Mouse (Mus musculus) inflammation-experienced regulatory T-cells, adult 6 months (primary cell): Measurements from ENCODE around the gene Cpox. TPM values are rescaled to one million over a fixed set of nuclear protein-coding genes. Genes with fewer than 3 reads are reported as not detected.

ENCODE experiments used
- ATAC-seq: one replicate; pipeline ENCODE4 v1.8.0; 2017
- polyA plus RNA-seq, 3 experiments: library from polyadenylated mRNA; unstranded; fragments of 100-300 nt; shearing (Covaris generic); gene quantifications; one replicate each; pipeline ENCODE4 v1.2.1; 2017

The Cpox gene
- polyA plus RNA-seq, 3 experiments from 2014 or later, result 38.9 to 52.3 (median 41.0) TPM

DNA sequence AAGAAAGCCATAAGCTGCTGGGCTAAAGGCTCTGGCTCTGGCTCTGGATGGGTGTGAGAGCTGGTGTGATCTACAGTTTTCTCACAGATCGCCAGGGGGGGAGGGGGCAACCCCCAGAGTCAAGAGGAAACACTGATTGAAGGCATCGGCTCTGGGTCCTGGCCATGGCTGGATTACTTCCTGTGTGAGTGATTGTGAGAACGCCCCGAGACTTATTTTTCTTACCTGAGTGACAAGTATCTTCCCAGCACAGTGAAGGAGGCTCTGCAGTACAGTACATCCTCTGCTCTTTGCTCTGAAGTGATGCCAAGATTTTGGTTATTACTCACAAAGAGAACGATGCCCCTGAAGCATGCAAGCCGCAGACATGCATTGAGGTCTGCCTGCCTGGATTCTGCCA lies 31.7 kb downstream of the Cpox start:
- peak; percentile 87 for ATAC-seq

DNA sequence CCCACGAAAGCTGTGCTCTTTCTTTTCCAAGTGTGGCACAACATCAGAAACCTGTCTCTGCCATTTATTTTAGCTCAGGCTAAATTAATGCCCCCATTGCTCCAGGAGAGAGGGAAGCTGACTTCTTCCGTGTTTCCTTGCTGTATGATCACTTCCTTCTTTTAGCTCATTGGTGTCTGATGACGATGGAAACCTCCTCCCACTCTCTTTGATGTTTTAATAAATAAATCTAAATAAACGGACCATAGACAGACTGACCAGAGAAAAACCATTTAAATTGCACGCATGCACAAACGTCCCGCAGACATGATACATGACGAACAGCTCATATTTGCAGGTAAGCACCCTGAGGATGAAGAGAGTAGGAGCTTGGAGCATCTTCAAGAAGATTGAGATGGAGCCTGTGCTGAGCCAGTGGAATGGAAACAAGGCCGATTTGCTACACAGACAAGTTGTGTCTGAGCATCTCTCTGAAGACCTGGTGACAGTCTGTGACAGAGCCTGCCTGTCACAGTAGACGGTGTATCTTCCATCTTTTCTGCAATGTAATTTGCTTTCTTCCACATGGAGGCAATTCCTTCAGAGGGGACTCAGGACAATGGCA lies 32.3 kb downstream of the Cpox start:
- peak; percentile 29 for ATAC-seq

DNA sequence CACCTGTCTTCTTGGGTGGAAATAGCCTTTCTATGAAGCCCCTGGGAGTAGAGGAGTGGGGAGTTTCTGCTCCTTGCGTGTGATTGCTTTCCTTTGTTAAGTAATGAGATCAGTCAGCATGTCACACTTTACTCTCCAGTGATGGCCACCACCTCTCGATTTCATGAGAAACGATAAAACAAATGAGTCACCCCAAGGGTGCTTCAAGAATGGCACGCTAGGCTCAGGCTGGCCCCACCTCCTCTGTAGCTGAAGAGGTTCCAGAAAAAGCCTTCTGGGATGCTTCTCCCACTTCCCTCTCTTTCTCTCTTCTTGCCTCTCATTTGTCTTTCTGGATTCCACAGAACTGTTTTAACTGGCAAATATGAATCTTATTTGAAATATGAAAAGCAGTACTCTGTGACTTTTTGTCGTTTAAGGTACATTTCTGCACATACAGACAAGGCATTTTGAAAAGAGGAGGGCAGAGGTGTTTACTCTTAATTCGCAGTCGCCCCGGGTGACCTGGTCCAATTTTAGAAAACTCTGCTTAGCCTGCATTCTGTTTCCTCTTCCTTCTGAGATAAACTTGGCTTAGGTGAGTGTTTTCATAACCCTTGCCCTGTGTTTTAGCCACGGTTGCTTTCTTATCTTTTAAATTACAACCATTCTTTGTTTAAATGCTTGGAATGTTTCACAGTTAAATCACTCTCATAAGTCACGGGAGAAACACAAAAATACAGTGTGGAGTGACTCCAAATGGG lies 33.5 kb downstream of the Cpox start:
- ATAC-seq, result peak; percentile 14

DNA sequence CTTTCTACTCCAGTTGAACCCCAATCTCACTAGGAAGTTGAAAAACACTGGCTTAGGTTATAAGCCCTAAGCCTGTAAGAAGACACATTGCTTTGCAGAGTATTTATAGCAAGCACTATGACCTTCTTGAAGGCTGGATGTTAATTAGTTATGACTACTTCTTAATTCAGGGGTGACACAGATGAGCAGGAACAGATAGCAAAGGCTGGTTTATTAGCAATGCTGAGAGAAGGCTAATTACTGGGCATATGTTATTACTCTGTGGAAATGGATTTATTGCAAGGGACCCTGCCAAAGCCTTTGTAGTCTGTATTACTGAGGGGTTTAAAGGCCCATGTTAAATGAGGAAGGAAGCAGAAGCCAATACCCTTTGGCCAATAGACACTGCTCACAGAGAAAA lies 34.9 kb downstream of the Cpox start:
- no peak for ATAC-seq

DNA sequence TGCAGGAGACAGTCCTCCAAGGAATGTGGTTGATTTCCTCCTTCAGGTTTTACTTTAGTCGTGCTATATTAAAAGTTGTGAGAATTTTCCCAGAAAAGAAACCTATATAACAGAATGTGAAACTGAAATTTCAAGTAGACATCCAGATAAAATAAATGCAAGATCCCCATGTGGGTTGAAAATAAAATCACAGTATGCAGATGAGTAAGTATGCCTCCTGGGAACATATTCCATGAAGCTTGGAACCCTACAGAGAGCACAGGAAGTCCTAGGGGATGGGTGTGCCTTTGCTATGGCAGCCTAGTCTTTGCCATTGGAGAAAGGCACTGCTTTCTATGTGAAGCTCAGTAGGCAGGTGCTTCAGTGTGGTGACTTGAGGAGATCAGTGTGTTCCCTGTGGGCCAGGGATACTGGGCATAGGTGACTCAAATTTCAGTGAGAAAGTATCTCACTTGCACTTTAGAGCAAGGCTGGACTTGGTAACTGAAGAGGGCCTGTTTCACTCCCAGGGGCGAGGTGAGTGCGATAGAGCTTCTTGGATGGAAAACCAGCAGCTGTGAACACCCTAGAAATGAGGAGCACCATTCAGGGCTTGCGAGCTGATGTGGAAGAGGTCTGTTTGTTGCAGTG lies 37.3 kb downstream of the Cpox start:
- ATAC-seq, result no peak

DNA sequence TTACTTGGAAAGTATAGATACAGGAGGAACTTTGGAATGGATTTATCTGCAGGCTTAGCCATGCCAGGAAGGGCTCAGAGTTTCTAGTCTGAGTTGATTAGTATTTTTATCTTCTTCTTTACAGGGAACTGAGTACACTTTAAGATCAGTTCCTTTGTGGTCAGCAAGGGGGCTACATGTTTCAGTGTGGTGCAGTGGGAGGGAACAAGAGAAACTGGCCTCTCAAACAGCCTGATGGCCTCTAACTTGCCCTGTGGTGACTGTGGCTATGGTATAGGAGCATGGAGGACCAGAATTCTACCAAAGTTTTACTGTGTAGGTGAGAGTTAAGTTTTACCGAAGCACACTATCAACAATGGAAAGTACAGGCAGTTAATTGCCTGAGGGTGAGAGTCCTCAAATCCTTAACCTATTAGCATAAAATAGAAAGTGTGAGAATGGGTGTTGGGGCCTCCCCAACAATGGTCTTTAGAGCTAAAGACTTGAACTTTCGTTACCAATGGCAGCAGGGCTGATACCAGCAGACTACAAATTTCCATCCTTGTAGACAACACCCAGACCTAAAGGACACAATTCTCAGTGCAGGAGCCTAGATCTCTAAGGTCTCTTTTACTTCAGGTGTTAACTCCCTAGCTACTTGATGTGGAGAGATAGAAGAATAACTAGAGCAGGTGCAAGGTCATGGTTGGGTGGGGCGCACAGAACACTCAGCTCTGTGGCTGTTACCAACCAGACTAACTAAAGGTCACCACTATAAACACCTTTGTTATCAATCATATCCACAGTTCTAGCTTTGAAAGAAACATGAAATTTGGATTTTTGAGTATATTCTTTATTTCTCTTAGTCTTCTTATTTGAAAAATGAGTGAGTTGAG lies 38.7 kb downstream of the Cpox start:
- peak; percentile 24 for ATAC-seq

DNA sequence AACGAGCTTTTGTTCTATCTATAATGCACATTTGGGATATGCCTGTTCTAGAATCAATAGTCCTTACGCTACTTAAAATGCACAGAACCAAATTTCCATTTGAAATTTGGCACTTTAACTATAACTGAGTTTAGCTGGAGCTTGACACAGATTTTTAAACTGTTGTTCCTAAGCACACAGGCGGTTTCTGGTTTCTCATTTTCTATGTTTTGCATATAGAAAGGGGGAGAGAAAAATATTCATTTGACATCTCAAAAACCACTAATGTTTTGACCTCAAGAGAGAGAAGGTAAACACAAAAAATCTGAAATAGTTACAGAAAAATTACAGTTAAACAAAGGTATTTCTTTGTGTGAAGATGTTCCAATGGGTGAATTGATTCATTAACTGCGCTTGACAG lies 39.4 kb downstream of the Cpox start:
- no peak for ATAC-seq

DNA sequence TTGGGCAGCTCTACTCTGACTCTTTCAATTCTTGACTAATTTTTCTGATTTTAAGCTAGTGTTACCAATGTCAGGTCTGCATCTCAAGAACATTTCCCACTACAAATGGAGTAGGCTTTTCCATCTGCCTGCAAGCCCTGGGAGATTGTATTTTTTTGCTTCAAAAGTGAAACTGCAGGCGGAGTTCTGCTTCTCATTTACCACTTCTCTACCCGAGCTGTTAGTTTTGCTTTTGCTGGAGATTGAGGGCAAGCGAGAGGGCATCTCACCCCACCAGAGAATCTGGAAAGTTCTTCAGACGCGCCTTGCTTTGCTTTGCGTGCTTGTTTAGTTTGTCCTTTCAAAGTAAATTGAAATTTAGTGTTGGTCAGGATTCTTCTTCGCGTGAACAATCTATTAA lies 42.1 kb downstream of the Cpox start:
- peak; percentile 62 for ATAC-seq

DNA sequence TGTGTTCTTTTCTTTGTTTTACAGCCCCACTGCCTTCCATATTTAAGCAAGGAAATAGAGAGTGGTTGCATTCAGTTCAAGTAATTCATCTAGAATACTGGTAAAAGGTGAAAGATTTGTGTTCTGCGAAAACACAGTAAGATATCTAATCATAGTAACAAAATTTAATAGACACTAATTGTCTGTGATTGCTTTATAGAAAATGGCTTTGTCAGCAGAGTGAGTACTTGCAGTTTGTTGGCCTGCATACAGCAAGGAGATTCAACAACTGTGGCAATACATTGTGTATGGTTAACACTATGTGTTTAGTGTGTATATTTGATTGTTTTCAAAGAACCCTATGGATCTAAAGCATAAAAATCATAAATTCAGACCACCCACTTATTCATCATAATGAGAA lies 43.0 kb downstream of the Cpox start:
- ATAC-seq, result no peak

DNA sequence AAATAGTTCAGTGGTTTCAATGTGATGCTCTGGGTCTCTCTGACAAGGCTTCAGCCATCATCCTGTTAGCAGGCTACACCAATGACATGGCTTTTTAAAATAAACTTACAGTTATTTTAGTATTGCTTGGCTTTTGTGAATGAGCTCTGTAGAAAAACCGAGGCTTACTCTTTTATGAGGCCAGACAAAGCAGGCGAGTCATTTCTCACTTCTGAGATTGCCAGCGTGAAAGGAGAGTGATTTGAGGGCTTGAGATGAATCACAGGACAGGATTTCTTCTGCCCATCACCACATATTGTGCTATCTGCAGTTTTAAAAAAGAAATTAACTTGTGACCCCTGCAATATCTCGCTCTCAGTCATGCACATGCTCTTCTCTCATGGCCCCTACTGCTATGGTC lies 44.9 kb downstream of the Cpox start:
- ATAC-seq, result no peak

DNA sequence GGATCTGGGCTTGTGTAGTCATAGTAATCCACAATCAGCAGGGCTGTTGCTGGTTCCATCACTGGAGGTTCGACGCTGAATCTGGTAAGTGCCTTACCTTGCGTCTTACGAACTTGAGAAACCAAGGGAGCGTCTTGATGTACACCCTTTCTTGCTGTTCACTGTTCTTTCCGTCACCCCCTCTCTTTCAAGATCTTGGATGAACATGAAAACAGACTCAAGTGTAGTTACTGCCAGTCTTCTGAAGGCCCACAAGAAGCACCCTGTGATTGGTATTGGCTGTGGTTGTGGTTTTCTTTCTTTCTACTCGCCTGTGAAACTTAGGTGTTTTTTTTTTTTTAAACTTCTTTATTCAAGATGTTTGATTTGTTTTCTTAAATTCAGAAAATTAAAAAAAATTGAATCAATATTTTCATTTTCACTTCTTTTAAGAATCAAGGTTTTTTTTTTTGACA lies 48.6 kb downstream of the Cpox start, which contains the start of gene Gpr15:
Gpr15 (minus strand) TSS at position 405 of the 455 bp plus-strand sequence.
- ATAC-seq, result peak; percentile 51

DNA sequence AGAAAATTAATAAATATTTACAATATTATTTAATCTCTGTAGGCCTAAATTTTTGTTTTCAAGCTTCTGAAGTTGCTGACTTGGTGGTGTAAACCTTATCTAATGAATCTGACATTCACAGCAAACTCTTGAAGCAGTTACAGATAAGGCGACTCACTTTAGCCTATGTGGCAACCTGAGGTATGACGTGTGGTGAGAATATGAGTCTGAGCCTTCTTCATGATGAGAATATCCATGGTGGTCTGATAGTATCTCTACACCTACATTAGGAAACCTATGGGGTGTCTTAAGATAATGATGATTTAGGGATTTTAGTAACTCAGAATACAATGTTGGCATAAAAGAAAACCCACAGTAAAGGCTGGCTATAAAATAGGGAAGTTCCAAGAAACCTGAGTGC lies 52.2 kb downstream of the Cpox start:
- peak; percentile 39 for ATAC-seq

DNA sequence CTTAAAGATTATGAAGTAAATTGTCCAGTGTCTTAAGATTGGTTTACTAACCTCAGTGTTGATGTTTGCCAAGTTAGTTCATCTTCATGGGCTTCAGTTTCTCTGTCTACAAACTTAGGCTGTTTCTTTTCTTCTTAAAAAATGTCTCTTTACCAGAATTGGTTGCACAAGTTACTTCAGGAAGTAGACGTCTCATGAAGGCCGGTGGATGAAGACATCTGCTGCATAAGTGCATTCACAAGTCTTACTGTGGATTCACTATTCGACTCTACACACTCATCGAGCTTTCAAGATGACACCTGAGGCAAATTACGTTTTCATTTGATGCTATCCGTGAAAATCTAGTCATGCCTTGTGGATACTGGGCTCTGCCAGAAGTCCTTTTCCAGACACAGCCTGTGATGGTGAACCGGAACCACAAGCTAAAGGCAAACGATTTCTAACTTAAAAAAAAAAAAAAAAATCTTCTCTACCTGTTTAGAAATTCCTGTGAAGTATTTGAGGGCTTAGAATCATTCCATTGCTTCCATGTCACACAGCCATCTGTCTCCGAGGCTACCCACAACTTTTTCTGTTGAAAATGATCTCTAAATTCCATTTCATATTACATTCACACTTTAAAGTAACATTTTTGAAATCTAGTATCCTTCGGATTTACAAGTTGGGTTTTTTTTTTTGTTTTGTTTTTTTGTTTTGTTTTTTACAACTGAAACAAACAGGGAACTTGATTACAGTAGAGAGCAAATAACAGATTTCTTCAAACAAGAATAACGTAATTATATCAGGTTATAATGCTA lies 56.8 kb downstream of the Cpox start:
- ATAC-seq, result no peak

DNA sequence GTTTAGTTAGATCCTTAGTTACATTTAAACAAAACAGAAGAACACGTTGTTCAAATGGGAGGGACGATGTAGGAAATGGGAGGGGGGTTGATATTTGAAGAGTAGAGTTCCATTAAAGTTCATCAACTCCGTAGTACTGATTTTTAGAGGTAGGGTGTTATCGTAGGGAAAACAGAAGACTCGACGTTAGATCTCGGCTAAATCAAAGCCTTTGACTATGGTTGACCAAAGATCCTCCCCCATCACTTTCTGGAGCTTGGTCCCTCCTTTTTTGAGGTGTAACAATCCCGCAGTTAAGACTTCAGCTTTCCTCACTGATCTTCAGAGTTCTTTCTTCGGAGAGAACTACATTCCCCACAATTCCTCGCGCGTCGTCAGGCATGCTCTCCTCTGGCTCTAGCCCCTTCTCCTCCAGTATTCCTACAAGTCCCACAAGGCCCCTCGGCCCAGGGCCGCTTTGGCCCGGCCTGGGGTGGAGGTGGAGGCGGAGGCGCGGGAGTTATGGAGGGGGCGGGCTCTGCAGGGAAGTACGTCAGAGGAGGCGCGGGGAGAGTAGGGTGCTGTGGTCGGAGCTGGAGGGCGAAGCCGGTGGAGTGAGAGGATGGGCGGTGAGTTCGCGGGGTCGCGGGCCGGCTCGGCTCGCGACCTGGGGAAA lies 57.5 kb downstream of the Cpox start, which contains the start of gene Cldnd1:
Cldnd1 (plus strand) TSS at position 434 of the 655 bp plus-strand sequence.
- peak; percentile 99 for ATAC-seq

DNA sequence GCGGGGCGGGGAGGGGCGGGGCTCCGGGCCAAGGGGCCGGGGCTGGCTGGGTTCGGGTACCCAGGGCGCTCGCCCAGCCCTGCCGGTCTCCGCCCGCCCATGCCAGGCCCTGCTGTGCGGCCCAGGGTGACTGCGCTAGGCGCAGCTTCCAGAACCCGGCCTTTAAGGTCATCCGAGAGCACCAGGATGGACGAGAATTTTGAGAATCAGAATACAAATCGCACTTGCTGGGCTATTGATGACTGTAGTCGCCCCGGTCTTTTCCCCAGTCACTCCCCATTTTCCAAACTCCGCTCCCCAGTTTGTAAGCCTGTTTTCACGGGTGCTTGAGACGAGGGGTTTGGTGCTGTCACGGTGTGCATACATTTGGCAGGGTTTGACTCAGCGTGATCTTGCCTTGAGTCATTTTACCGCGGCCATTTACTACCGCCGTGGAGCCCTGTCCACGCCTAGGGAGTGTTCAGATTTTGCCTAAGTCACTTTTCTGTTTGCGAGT lies 58.1 kb downstream of the Cpox start:
- peak; percentile 20 for ATAC-seq

DNA sequence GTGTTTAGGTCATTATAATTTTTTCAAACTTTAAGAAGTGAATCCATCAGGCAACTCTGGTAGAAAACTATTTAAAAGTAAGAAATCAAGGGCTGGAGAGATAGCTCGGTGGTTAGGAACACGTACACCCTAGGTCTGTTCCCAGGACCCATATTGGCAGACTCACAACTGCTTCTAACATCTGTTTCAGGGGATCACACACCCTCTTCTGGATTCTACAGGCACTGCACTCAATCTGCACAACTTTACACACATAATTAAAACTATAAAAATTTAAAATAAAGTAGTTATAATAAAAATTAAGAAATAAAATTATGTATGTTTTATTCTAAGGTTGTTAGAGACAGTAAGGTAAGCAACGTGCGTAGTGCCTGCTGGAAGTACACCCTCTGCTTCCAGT lies 68.1 kb downstream of the Cpox start:
- peak; percentile 62 for ATAC-seq

DNA sequence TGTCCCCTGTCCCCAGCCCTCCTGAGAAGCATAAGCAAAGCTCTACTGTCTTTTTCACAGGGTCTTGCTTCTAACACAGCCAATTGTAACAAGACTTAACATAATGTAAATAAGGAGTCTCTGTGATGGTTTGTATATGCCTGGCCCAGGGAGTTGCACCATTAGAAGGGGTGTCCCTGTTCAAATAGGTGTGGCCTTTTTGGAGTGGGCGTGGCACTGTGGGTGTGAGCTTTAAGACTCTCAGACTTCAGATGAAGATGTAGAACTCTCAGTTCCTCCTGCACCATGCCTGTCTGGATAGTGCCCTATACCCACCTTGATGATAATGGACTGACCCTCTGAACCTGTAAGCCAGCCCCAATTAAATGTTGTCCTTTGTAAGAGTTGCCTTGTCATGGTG lies 68.7 kb downstream of the Cpox start:
- ATAC-seq, result no peak

DNA sequence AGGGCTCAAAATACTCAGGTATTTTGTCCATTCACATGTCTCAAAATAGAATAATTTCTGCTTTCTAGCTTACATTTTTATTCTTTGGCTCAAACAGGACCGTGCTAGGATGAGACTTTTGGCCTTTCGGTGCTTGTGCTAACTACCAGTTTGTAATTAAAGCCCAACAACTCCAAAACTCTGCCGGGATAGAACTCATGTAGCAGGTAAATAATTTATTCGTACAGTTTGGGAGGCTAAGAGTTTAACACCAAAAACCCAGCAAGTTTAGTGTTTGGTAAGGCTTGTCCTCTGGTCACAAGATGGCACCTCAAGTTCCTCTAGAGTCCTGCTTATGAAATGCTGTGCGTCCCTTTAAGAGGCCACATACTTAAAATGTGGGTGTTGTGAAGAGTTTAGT lies 70.7 kb downstream of the Cpox start:
- ATAC-seq, result no peak

DNA sequence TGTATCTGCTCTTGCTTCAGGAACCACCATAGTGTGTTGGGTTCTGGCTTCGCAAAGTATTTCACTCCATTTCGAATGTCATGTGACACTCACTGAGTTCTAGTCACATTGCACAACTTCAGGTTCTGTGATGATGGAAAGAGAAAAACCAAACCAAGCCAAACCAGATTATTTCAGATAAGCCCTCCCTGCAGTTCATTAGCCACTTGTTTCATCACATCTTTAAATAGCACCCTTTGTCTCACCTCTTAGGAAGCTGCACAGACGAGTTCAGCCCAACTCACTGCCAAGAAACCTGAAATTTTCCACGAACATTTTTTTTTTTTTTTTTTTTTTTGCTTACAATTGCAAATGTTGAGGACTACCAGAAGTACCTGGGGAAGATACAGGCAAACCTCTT lies 76.6 kb downstream of the Cpox start:
- no peak for ATAC-seq

DNA sequence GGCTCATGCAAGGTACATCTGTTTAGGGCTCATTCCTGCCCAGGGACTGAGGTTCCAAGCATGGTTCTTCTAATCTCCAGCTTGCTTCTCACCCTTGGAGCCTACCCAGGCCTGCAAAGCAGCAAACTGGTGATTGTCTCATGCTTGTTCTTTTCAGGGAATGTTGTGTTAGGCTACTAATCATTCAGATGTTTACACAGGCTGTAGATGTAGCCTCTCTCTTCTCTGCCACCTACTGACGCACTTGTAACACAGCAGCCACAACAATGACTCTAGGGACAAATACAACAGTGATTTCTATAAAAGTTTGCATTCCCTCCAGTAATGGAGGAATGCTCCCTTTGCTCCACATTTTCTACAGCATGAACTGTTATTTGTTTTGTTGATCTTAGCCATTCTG lies 81.2 kb downstream of the Cpox start:
- peak; percentile 84 for ATAC-seq

DNA sequence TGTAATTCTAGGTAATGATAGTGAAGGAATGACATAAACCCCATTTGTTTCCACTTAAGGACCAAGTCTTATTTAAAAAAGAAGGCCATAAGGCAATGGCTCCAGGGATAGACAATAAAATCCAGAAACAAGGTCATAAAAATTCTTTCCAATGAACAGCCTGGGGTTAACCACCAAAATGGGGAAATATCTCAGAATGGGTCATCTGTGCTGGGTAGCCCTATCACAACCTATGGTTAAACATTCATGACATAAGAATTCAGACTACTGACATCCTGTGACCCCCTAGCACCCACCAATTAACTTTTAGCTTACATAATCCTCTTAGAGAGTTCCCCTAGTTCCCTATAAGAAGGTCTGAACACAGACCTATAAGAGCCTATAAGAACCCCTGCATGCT lies 86.1 kb downstream of the Cpox start:
- no peak for ATAC-seq
